Mouse (Mus musculus) megakaryocyte, embryonic 14.5 days (primary cell): ENCODE measurements at regions not wholly inside any gene's neighbourhood (a gene's known extent, or its start where the extent isn't known, plus 50 kb on each side); places are given as distances from the start of the nearest gene placed in this dataset.

Experiments used
- FLI1 ChIP-seq: IDR thresholded peaks from 2 replicates; pipeline ENCODE4 v1.6.1; 2012; ENCODE audit warnings: low read length, inconsistent platforms, mixed read lengths
- GATA1 ChIP-seq: IDR thresholded peaks from 3 replicates; pipeline ENCODE4 v1.6.1; 2012; ENCODE audit warnings: mixed read lengths, low read length, inconsistent platforms, borderline replicate concordance

DNA sequence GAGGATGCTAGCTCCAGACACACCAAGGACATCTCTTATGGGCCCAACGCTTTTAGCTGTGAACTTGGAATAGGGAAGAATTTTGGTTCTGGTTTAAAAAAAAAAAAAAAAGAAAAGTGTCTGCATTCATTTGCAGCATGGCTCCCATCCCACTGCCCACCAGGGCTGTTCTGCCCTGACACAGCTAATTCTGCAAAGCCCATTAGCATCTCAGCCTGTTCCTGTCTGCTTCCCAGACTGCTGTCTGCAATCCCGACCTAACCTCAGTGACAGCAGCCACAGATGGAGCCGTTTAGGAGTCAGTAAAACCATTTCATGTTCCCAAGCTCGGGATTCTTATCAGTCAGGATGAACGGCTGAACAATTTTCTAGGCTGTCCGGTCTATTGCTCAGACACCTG, 537.8 kb downstream of the Grin2a start:
- no peak for TF ChIP-seq GATA1
- no peak for TF ChIP-seq FLI1
